ENCODE assay signal across 21 mouse cellular contexts in the genomic region with DNA sequence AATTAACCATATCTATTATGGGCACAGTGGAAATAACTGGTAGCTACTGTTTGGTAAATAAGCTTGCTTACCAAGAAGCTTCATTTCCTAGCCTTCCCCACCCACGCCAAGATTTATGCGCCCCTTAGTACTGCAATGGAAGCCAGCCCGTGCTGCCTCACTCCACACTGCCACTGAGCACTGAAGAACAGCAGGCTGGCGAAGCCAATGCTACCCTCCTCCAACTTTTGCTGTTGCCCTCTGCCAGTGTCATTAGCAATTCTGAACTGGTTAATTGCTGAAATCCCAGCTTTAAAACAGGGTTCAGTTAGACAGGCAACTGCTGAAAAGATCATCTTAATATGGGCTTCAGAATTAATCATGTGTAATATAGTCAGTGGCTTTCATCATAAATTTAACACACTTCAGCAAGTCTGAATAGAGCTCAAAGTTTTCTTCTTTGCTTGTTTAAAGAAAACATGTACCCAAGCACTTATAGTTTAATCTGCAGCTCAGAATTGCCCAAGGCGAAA. TPM values are rescaled to one million over a fixed set of nuclear protein-coding genes. Genes with fewer than 3 reads are reported as not detected.
DNase-seq lines count a peak whose midpoint lies in the region; ATAC-seq and TF ChIP-seq lines count a peak whose summit lies in the region.
"Had no signal": no experiment of that assay in that cellular context is flagged by ENCODE, and none has a peak within 500 bp of the region (broad histone marks: within the 10 kb centered on the region; RNA-seq: fewer than 3 reads in every experiment).

No protein-coding gene starts in this region.

- H3K9ac ChIP-seq in forebrain, embryonic 14.5 days (ENCODE audit: low read length) = no peak overlapping the region
- no peak overlapping the region for H3K9ac ChIP-seq in forebrain, embryonic 11.5 days (ENCODE audit: low read length)
- no peak overlapping the region for H3K9ac ChIP-seq in forebrain, postnatal 0 days
- H3K9ac ChIP-seq: embryonic facial prominence, embryonic 12.5 days; embryonic facial prominence, embryonic 15.5 days; hindbrain, embryonic 14.5 days had no signal

- no peaks in the 10 kb centered on the region for H3K27me3 ChIP-seq in forebrain, embryonic 14.5 days (replicated peaks; ENCODE audit: control insufficient read depth, insufficient read depth, low read length)
- H3K27me3 ChIP-seq in forebrain, embryonic 11.5 days (ENCODE audit: control insufficient read depth, insufficient read depth, low read length) = no peaks in the 10 kb centered on the region
- no peaks in the 10 kb centered on the region for H3K27me3 ChIP-seq in forebrain, postnatal 0 days (ENCODE audit: insufficient read depth, low read length)
- no peaks in the 10 kb centered on the region for H3K27me3 ChIP-seq in forebrain, embryonic 10.5 days (ENCODE audit: poor library complexity, severe bottlenecking)
- H3K27me3 ChIP-seq: embryonic facial prominence, embryonic 12.5 days; embryonic facial prominence, embryonic 15.5 days; Patski had no signal

- TF ChIP-seq CTCF in forebrain, postnatal 0 days (IDR thresholded peaks at IDR 0.05; ENCODE audit: low read depth) = no peak

- no peak overlapping the region; the same call in 1 of the 2 replicates for H3K27ac ChIP-seq in forebrain, embryonic 14.5 days (ENCODE audit: low read depth, low read length)
- no peak overlapping the region for H3K27ac ChIP-seq in forebrain, embryonic 11.5 days (ENCODE audit: low read depth, low read length)
- no peak overlapping the region for H3K27ac ChIP-seq in forebrain, postnatal 0 days (ENCODE audit: low read depth, low read length)
- no peak overlapping the region for H3K27ac ChIP-seq in forebrain, embryonic 10.5 days
- H3K27ac ChIP-seq: embryonic facial prominence, embryonic 12.5 days; embryonic facial prominence, embryonic 15.5 days; hindbrain, embryonic 14.5 days had no signal

- peaks cover 18% of the 10 kb centered on the region for H3K36me3 ChIP-seq in forebrain, embryonic 14.5 days (ENCODE audit: control insufficient read depth, insufficient read depth, low read length)
- peaks cover 3% of the 10 kb centered on the region for H3K36me3 ChIP-seq in forebrain, embryonic 11.5 days (ENCODE audit: control insufficient read depth, insufficient read depth, low read length)
- no peaks in the 10 kb centered on the region for H3K36me3 ChIP-seq in forebrain, postnatal 0 days (ENCODE audit: insufficient read depth)
- H3K36me3 ChIP-seq in forebrain, embryonic 10.5 days (replicated peaks) = peaks cover 99% of the 10 kb centered on the region

- peak; percentile 68 for DNase-seq in forebrain, embryonic 14.5 days (ENCODE audit: low spot score)
- no peak for DNase-seq in forebrain, embryonic 11.5 days (ENCODE audit: low spot score)
- DNase-seq in forebrain, postnatal 0 days = peak; percentile 52
- no peak for DNase-seq in forebrain, embryonic 10.5 days (ENCODE audit: extremely low spot score, low spot score)
- peak; percentile 23 to 38 for DNase-seq in layer of hippocampus, postnatal 10 days (ENCODE audit: low spot score in 2 of 2)
- DNase-seq in layer of hippocampus, adult 9-11 months = no peak
- DNase-seq in retina, embryonic 14.5 days (ENCODE audit: low spot score) = peak; percentile 43
- DNase-seq in ovary, postnatal 14 days (ENCODE audit: low spot score) = no peak
- DNase-seq: adrenal gland, postnatal 10 days; adrenal gland, postnatal 36 days; cerebellum, adult 11 months; cerebellum, adult 2 months; cerebellum, adult 9-11 months; cerebellum, postnatal 25 days; gastrocnemius, postnatal 14 days; heart, adult 11 months had no signal

- no peaks in the 10 kb centered on the region for H3K4me1 ChIP-seq in forebrain, embryonic 14.5 days (ENCODE audit: control insufficient read depth, insufficient read depth, low read length)
- no peaks in the 10 kb centered on the region for H3K4me1 ChIP-seq in forebrain, embryonic 11.5 days (replicated peaks; ENCODE audit: control insufficient read depth, insufficient read depth, low read length)
- no peaks in the 10 kb centered on the region for H3K4me1 ChIP-seq in forebrain, postnatal 0 days (ENCODE audit: insufficient read depth)
- H3K4me1 ChIP-seq in forebrain, embryonic 10.5 days = no peaks in the 10 kb centered on the region
- H3K4me1 ChIP-seq: embryonic facial prominence, embryonic 12.5 days; embryonic facial prominence, embryonic 15.5 days had no signal

- no peak overlapping the region for H3K4me3 ChIP-seq in forebrain, embryonic 14.5 days (ENCODE audit: low read depth, low read length)
- no peak overlapping the region for H3K4me3 ChIP-seq in forebrain, embryonic 11.5 days (ENCODE audit: low read depth, low read length)
- no peak overlapping the region for H3K4me3 ChIP-seq in forebrain, postnatal 0 days (ENCODE audit: low read depth, low read length)
- no peak overlapping the region for H3K4me3 ChIP-seq in forebrain, embryonic 10.5 days
- H3K4me3 ChIP-seq: embryonic facial prominence, embryonic 12.5 days; embryonic facial prominence, embryonic 15.5 days had no signal

- peak; percentile 60; the same call in 1 of the 2 replicates for ATAC-seq in forebrain, embryonic 14.5 days
- ATAC-seq in forebrain, embryonic 11.5 days (replicated peaks; ENCODE audit: low FRiP score) = no peak
- peak; percentile 54; the same call in 1 of the 2 replicates for ATAC-seq in forebrain, postnatal 0 days
- ATAC-seq: Patski had no signal

- 37% methylated on average over 5 of the region's 5 CpGs for WGBS in forebrain, embryonic 14.5 days
- WGBS in forebrain, embryonic 11.5 days = 74% methylated on average over 5 of the region's 5 CpGs
- WGBS in forebrain, postnatal 0 days = 42% methylated on average over 5 of the region's 5 CpGs
- WGBS in forebrain, embryonic 10.5 days = 85% methylated on average over 5 of the region's 5 CpGs

- H3K9me3 ChIP-seq in forebrain, embryonic 14.5 days (replicated peaks; ENCODE audit: control insufficient read depth, low read length) = no peaks in the 10 kb centered on the region
- H3K9me3 ChIP-seq in forebrain, embryonic 11.5 days (ENCODE audit: control insufficient read depth, low read length) = no peaks in the 10 kb centered on the region
- H3K9me3 ChIP-seq in forebrain, postnatal 0 days (ENCODE audit: low read length) = no peaks in the 10 kb centered on the region
- no peaks in the 10 kb centered on the region for H3K9me3 ChIP-seq in forebrain, embryonic 10.5 days
- H3K9me3 ChIP-seq: embryonic facial prominence, embryonic 12.5 days; embryonic facial prominence, embryonic 15.5 days had no signal

- no peak overlapping the region for H3K4me2 ChIP-seq in forebrain, embryonic 14.5 days (ENCODE audit: low read length)
- no peak overlapping the region for H3K4me2 ChIP-seq in forebrain, embryonic 11.5 days (ENCODE audit: low read depth, low read length, severe bottlenecking)
- H3K4me2 ChIP-seq in forebrain, postnatal 0 days (ENCODE audit: low read depth) = no peak overlapping the region
- H3K4me2 ChIP-seq: embryonic facial prominence, embryonic 12.5 days; embryonic facial prominence, embryonic 15.5 days; heart, embryonic 11.5 days; hindbrain, embryonic 14.5 days had no signal

RNA-seq across cellular contexts. Expression of gene Vat1, which starts 40.3 kb away (rescaled TPM):
- 77.5 and 85.7 TPM in 2 replicates for polyA plus RNA-seq in forebrain, embryonic 14.5 days (2014; fragmentation: Nextera tagmentation; extraction: Ambion mirVana)
- 47.0 and 51.4 TPM in 2 replicates for polyA plus RNA-seq in forebrain, embryonic 11.5 days (2014; fragmentation: Nextera tagmentation; extraction: Ambion mirVana)
- total RNA-seq in forebrain, postnatal 0 days (2014; rRNA removed) = 131 and 174 TPM in 2 replicates
- polyA plus RNA-seq in forebrain, postnatal 0 days (2015; fragmentation: Nextera tagmentation; extraction: Ambion mirVana) = 73.3 and 92.7 TPM in 2 replicates
- 24.9 and 28.5 TPM in 2 replicates for polyA plus RNA-seq in forebrain, embryonic 10.5 days (2016; fragmentation: Nextera tagmentation; extraction: Ambion mirVana)
- total RNA-seq in layer of hippocampus, postnatal 10 days (2021) = 10 to 100 TPM; 67.0 to 77.7 TPM

RNA-seq across cellular contexts. Expression of gene Rnd2, which starts 41.5 kb away (rescaled TPM):
- 98.7 and 131 TPM in 2 replicates for polyA plus RNA-seq in forebrain, embryonic 14.5 days (2014; fragmentation: Nextera tagmentation; extraction: Ambion mirVana)
- polyA plus RNA-seq in forebrain, embryonic 11.5 days (2014; fragmentation: Nextera tagmentation; extraction: Ambion mirVana) = 43.5 and 49.0 TPM in 2 replicates
- 61.9 and 71.4 TPM in 2 replicates for total RNA-seq in forebrain, postnatal 0 days (2014; rRNA removed)
- polyA plus RNA-seq in forebrain, postnatal 0 days (2015; fragmentation: Nextera tagmentation; extraction: Ambion mirVana) = 88.1 and 96.6 TPM in 2 replicates
- polyA plus RNA-seq in forebrain, embryonic 10.5 days (2016; fragmentation: Nextera tagmentation; extraction: Ambion mirVana) = 28.1 and 36.9 TPM in 2 replicates
- total RNA-seq in layer of hippocampus, postnatal 10 days (2021) = 100 to 1,000 TPM; 166 to 176 TPM

RNA-seq across cellular contexts. Expression of gene Brca1, which starts 45.4 kb away (rescaled TPM):
- polyA plus RNA-seq in forebrain, embryonic 14.5 days (2014; fragmentation: Nextera tagmentation; extraction: Ambion mirVana) = 7.9 and 8.1 TPM in 2 replicates
- polyA plus RNA-seq in forebrain, embryonic 11.5 days (2014; fragmentation: Nextera tagmentation; extraction: Ambion mirVana) = 27.8 and 32.1 TPM in 2 replicates
- total RNA-seq in forebrain, postnatal 0 days (2014; rRNA removed) = 3.3 and 4.2 TPM in 2 replicates
- 1.3 and 1.7 TPM in 2 replicates for polyA plus RNA-seq in forebrain, postnatal 0 days (2015; fragmentation: Nextera tagmentation; extraction: Ambion mirVana)
- 26.2 and 27.4 TPM in 2 replicates for polyA plus RNA-seq in forebrain, embryonic 10.5 days (2016; fragmentation: Nextera tagmentation; extraction: Ambion mirVana)
- 1 to 10 TPM; 2.7 to 3.3 TPM for total RNA-seq in layer of hippocampus, postnatal 10 days (2021)

RNA-seq across cellular contexts. Expression of gene Nbr1, which starts 45.6 kb away (rescaled TPM):
- 98.3 and 109 TPM in 2 replicates for polyA plus RNA-seq in forebrain, embryonic 14.5 days (2014; fragmentation: Nextera tagmentation; extraction: Ambion mirVana)
- polyA plus RNA-seq in forebrain, embryonic 11.5 days (2014; fragmentation: Nextera tagmentation; extraction: Ambion mirVana) = 96.0 and 97.1 TPM in 2 replicates
- total RNA-seq in forebrain, postnatal 0 days (2014; rRNA removed) = 121 and 141 TPM in 2 replicates
- polyA plus RNA-seq in forebrain, postnatal 0 days (2015; fragmentation: Nextera tagmentation; extraction: Ambion mirVana) = 54.9 and 64.7 TPM in 2 replicates
- 61.7 and 69.9 TPM in 2 replicates for polyA plus RNA-seq in forebrain, embryonic 10.5 days (2016; fragmentation: Nextera tagmentation; extraction: Ambion mirVana)
- 100 to 1,000 TPM; 161 to 165 TPM for total RNA-seq in layer of hippocampus, postnatal 10 days (2021)

RNA-seq across cellular contexts. Expression of gene Ifi35, which starts 58.1 kb away (rescaled TPM):
- polyA plus RNA-seq in forebrain, embryonic 14.5 days (2014; fragmentation: Nextera tagmentation; extraction: Ambion mirVana) = 2.7 and 3.4 TPM in 2 replicates
- polyA plus RNA-seq in forebrain, embryonic 11.5 days (2014; fragmentation: Nextera tagmentation; extraction: Ambion mirVana) = 3.8 and 3.9 TPM in 2 replicates
- 3.2 and 5.2 TPM in 2 replicates for total RNA-seq in forebrain, postnatal 0 days (2014; rRNA removed)
- 3.8 and 5.1 TPM in 2 replicates for polyA plus RNA-seq in forebrain, postnatal 0 days (2015; fragmentation: Nextera tagmentation; extraction: Ambion mirVana)
- 3.3 and 3.4 TPM in 2 replicates for polyA plus RNA-seq in forebrain, embryonic 10.5 days (2016; fragmentation: Nextera tagmentation; extraction: Ambion mirVana)
- 1 to 10 TPM; 2.2 to 2.5 TPM for total RNA-seq in layer of hippocampus, postnatal 10 days (2021)

Comparison
In these comparisons a context has a peak if more than half of its experiments do, and no peak if none do; other contexts are left out.
1. DNase-seq: peak in forebrain, embryonic 14.5 days (single experiment), forebrain, postnatal 0 days (single experiment), layer of hippocampus, postnatal 10 days (2 of 2) and retina, embryonic 14.5 days (single experiment); none in forebrain, embryonic 11.5 days (single experiment), forebrain, embryonic 10.5 days (single experiment), layer of hippocampus, adult 9-11 months (single experiment) and ovary, postnatal 14 days (single experiment).